Mouse (Mus musculus): Measurements from ENCODE around the gene Ncoa7.

DNA sequence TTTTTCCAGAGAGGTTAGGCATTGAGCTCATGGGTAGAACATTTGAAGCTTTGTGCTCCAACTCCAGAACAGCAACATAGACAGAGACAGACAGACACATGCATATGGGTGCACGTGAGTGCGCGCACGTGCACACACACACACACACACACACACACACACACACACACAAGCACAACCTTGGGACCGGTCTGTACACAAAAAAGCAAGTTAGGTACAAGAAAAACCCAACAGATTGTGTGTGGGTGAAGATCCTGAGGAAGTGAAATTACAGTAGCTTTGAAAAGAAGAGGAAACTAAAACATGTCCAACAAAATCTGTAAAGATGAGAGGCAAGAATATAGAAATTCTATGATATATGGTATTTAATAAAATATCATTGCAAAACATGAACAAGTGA is 13.6 kb downstream of the Ncoa7 start:
- TF ChIP-seq CTCF (IDR thresholded peaks at IDR 0.05; ENCODE audit: low read depth) (no peak), EP300 (optimal IDR thresholded peaks at IDR 0.05) (no peak)
